Mouse (Mus musculus): ENCODE measurements around the gene Spon1.

Spon1 gene

GRCm38 (mm10) chr7:114065407-114066185, 299.8 kb downstream of the Spon1 start:
- no peak for DNase-seq

DNA sequence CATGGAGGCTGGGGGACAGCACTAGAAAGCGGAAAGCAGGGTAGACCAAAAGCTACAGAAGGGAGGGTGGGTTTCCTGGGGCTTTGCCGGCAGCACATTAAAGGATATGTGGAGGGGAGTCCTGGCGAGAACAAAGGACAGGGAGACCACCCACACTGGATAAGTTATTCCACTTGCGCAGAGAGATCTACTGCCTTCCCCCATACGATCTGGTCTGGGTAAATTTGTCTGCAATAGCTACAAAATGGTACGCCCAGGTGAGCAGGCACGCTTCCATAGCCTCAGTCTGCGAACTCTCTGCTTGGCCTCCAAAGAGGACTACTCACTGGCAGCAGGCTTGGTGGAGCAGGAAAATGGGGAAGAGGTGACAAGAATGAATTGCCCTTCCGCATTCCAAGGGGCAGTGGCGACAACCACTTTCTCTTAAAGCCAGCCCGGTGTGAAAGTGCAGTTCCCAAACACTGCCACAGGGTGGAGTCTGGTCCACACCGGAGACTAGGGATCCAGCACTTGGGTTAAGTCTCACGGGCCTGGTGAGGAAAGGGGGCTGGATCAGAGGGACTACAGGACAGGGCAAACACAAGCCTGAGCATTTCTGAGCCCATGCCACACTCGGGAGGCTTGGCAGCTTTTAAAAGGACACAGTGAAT, 300.9 kb downstream of the Spon1 start:
- DNase-seq = peak; percentile 95

DNA sequence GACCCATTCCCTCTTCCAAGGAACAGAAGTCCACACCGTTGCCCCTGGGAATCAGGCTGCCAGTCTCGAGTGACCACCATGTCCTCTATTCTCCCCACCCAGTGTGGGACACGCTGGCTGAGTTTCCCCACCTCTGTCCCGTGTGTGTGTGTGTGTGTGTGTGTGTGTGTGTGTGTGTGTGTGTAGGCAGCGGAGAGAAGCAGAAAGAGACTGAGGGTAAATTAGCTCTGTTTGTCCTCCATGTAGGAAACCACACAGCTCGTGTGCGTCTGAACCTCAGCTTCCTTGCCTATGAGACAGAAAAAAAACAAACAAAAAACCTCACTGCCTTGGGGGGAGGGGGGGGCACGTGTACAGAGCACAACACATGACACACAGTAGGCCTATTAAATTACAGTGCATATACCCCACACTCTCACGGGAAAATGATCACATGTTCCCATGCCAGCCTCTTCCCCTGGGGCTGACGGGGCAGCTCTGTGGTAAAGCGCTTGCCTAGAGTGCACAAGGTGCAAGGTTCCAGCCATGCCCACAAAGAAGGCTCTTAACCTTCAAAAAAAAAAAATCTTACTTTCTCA, 303.2 kb downstream of the Spon1 start:
- no peak for DNase-seq

DNA sequence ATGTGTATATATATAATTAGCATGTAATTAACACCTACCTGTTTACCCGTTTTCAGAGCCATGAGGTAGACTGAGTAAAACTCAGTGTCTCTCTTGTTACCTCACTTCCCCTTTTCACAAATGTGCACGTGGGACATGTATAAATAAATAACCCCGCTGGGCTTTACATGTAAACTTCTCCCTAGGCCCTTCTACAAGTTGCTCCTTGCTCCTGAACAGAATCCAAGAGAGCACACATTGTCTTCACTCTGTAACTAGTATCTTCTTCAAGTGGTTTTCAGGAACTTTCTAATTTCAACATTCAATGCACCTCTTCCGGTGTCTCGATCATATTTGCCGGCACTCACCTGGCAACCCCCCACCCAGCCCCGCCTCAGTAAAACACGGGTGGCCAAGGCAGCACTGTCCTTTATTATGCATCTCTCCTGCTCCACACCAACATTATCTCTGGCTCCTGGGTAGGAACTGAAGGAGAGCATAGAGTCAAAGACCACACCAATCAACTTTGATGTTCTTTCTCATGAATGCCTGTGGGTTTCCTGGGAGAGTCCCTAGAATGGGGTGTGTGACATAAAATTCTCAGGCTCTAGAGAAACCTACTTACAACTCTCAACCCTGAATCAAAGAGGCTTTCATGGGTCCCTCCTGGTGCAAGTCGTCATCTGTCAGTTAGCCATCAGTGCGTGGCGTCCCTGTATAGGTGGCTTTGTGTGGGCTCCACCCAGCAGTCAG, 304.1 kb downstream of the Spon1 start:
- no peak for DNase-seq

GRCm38 (mm10) chr7:114070458-114070840, 304.7 kb downstream of the Spon1 start:
- no peak for DNase-seq

- no peak for DNase-seq
These were observed 305.6 kb downstream of the Spon1 start for GRCm38 (mm10) chr7:114071395-114071794.

GRCm38 (mm10) chr7:114071851-114072616, 306.2 kb downstream of the Spon1 start:
- no peak for DNase-seq

DNA sequence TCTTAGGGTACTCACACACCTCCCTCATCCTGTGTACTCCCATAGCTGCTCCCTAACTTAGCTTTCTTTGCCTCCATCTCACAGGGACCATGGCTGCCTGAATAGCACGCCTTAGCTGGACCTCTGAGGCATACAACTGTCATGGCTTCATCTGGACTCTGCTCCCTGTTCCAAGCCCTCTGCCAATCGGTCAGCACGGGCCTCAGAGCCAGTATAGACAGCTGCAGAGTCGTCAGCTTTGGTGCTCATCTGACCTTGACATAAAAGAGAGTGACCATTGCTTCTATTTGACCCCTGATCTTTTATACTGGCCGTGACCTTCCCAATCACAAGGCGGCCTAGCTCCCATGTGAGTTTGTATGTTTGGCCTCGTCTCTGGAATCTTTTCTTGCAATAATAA, 308.3 kb downstream of the Spon1 start:
- DNase-seq = no peak

DNA sequence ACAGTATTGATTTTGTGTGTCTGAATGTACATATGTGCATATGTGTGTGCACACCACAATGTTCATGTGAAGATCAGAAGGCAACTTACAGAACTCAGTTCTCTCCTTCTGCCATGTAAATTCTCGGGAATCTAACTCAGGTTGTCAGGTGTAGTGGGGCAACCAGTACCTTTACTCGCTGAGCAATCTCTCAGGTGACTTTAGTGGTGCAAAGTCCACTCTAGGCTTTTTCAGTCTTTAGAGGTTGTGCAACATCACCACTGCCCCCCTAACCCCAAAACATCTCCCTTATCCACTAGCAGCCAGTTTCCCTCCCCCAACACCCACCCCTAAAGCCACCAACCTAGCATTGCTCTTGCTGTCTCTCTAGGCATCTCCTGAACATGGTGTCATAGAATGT, 308.8 kb downstream of the Spon1 start:
- DNase-seq = no peak

DNA sequence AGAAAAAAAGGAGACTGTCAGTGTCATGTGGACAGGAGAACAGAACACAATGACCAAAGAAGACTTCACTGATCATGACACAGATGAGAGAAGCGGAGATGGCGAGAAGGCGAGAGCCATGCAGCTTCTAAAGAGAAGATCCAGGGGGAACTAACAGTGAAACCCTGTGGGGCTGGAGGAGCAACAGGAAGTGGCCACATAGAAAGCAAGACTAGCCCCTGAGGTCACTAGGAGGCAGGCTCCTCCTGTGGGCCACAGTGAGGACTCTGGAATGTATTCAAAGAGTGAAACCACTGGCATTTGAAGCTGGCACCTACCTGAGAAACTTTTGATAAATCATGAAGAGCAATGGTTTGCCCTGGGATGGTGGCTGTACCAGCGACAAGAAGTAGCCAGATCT, 313.5 kb downstream of the Spon1 start:
- no peak for DNase-seq

DNA sequence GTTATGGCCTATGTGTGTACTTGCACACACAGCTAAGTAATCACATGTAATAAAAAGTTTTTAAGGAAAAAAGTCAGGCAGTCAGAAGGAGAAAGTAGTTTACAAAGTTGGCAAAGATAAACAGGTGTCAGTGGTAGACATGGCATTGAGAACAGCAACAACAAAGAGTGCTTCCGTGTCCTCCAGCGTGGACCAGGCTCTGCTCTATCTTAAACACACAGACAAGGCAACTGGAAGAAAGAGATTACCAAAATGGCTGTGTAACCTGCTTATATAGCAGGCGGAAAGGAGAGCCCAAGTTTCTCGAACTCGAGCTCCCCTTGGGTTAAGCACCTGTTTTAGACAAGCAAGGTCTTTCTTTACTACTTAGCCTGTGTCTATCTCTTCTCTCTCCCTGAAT, 314.5 kb downstream of the Spon1 start:
- no peak for DNase-seq

DNA sequence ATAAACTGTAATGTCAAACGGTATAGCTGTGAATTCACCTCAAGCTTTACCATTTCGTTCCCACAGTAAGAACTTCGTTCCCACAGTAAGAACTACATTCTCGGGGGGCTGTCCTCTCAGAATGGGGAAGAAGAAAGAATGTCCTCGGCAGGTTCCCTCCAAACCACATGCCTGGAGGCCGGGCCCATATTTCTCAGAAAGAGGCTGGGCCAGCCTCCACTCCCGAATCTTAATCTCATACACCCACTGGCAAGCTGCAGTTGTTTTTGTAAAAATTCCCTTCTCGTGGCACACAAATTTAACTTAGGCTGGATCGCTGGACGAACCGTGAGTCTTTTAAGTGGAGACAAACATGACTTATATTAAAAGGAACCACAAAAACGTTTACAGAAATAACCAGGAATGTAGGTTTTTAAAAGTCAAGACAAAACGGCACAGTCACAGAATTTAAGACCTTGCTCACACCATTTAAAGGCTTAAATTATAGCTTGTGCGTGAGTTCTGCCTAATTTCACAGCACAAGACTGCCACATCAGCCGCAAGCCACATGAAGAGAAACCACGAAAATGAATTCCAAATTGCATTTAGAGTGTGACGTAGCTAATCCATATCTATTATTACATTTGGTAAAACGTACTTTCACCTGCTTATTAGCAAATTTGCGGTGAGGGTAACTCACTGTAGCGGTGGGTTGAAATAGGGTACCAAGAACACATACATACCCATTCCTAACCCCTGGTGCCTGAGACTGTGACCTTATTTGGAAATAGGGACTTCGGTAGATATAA, 316.0 kb downstream of the Spon1 start:
- DNase-seq = no peak

DNA sequence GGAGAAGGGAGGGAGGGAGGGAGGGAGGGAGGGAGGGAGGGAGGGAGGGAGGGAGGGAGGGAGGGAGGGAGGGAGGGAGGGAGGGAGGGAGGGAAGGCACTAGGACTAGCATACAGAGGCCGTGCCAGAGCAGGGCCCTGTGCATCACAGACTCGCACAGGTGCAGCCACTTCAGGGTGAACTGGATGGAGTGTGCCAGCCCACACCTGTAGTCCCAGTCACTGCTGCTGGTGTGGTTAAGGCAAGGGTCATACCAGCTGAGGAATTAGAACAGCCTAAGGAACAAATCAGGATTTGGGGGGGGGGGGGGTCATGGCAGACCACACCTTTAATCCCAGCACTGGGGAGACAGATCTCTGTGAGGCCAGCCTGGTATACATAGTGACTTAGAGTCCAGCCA, 317.3 kb downstream of the Spon1 start:
- DNase-seq = no peak

DNA sequence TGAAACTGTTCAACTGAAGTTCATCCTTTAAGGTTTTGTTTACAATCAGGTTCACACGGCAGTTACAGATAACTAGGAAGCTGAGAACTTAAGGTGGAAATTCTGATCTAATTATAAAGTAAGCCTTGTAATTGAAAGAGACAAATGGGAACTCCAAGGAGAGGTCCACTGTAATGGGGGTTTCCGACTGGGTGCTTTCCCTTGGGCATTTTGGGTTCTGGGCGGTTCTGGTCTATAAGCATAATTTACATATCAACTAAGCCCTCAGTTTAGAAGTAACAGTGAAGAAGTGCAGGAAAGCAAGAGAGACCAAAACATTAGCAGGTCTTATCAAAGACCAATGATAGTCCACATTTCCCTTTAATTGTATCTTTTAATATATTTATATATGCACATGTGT, 318.0 kb downstream of the Spon1 start:
- no peak for DNase-seq

- DNase-seq = no peak
These were observed 320.4 kb downstream of the Spon1 start for GRCm38 (mm10) chr7:114086021-114086710.

GRCm38 (mm10) chr7:114087341-114087740, 321.5 kb downstream of the Spon1 start:
- no peak for DNase-seq

- no peak for DNase-seq
These were observed 322.2 kb downstream of the Spon1 start for GRCm38 (mm10) chr7:114087986-114088385.

DNA sequence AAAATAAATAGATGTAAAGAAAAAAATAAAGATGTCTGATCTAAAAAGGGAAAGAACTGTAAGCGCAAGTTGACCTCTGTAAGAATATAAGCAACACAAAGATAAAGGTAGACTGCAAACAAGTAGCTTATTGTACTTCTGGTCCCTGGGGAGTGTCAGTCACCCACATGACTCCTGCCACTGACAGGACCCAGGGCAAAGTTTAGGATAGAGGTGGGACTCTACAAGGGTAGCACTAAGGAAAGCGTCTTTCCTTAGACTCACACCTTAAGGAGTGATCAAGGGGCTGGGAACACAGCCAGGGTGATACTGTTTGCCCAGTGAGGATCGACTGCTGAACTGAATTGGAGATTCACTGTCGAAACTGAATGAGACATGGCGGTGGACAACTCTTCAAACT, 323.1 kb downstream of the Spon1 start:
- no peak for DNase-seq

DNA sequence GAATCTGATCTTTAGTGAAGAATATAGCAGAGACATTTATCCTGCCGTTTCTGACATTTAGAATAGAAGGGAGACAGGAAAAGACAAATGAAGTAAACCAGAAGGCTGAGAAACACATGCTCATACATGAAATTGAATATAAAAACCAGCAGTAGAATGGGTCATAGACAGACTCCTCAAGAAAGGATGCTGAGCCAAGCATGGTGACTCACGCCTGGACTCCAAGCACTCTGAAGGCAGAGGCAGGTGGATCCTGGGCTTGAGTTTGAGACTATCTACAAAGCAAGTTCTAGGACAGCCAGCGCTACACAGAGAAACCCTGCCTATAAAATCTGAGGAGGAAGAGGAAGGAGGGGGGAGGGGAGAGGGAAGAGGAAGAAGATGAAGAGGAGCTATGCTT, 324.4 kb downstream of the Spon1 start:
- no peak for DNase-seq

- no peak for DNase-seq
These were observed 325.2 kb downstream of the Spon1 start for GRCm38 (mm10) chr7:114090892-114091545.

Measured in lung, postnatal 36 days (tissue).